Mouse (Mus musculus): ENCODE results near the gene Capns2.
"Not testable (repeated sequence)": the region's sequence is repeated elsewhere in the genome, so short reads cannot be mapped to it uniquely, and the experiment has no call there.

Capns2 gene

GRCm38 (mm10) chr8:92901107-92901506 is at the start of gene Capns2:
Gene Capns2 (plus strand): TSS chr8:92901407.
- DNase-seq: no peak

GRCm38 (mm10) chr8:92853188-92853983 is 47.8 kb upstream of the Capns2 start:
- DNase-seq: no peak

GRCm38 (mm10) chr8:92854673-92855072 is 46.5 kb upstream of the Capns2 start:
- DNase-seq: no peak

GRCm38 (mm10) chr8:92855171-92855894 is 45.9 kb upstream of the Capns2 start, which contains the start of gene Lpcat2:
Gene Lpcat2 (plus strand): TSS chr8:92855339.
- peak; percentile 71 for DNase-seq

GRCm38 (mm10) chr8:92856273-92856986 is 44.8 kb upstream of the Capns2 start:
- no peak for DNase-seq

- DNase-seq: no peak
Measured at GRCm38 (mm10) chr8:92858475-92859182, 42.6 kb upstream of the Capns2 start.

GRCm38 (mm10) chr8:92861977-92862376 is 39.2 kb upstream of the Capns2 start:
- DNase-seq: no peak

- DNase-seq: no peak
Measured at GRCm38 (mm10) chr8:92870281-92870680, 30.9 kb upstream of the Capns2 start.

GRCm38 (mm10) chr8:92872063-92872759 is 29.0 kb upstream of the Capns2 start:
- DNase-seq: no peak

GRCm38 (mm10) chr8:92875795-92876194 is 25.4 kb upstream of the Capns2 start:
- DNase-seq: no peak

GRCm38 (mm10) chr8:92881247-92881646 is 20.0 kb upstream of the Capns2 start:
- no peak for DNase-seq

- DNase-seq: peak; percentile 11
Measured at GRCm38 (mm10) chr8:92883771-92884170, 17.4 kb upstream of the Capns2 start.

- not testable (repeated sequence) for DNase-seq
Measured at GRCm38 (mm10) chr8:92892216-92892615, 9.0 kb upstream of the Capns2 start.

GRCm38 (mm10) chr8:92893870-92894269 is 7.3 kb upstream of the Capns2 start:
- DNase-seq: no peak

- DNase-seq: no peak
Measured at GRCm38 (mm10) chr8:92895053-92895452, 6.2 kb upstream of the Capns2 start.

- no peak for DNase-seq
Measured at GRCm38 (mm10) chr8:92896056-92896455, 5.2 kb upstream of the Capns2 start.

- no peak for DNase-seq
Measured at GRCm38 (mm10) chr8:92896611-92897010, 4.6 kb upstream of the Capns2 start.

GRCm38 (mm10) chr8:92897794-92898193 is 3.4 kb upstream of the Capns2 start:
- DNase-seq: no peak

GRCm38 (mm10) chr8:92899590-92899989 is 1.6 kb upstream of the Capns2 start:
- no peak for DNase-seq

- DNase-seq: no peak
Measured at GRCm38 (mm10) chr8:92902981-92903380, 1.8 kb downstream of the Capns2 start.

GRCm38 (mm10) chr8:92903488-92904135 is 2.4 kb downstream of the Capns2 start:
- DNase-seq: no peak

GRCm38 (mm10) chr8:92906553-92906952 is 5.3 kb downstream of the Capns2 start:
- no peak for DNase-seq

Data from right cerebral cortex, postnatal 4 days (tissue).